Mouse (Mus musculus) olfactory bulb, adult 2 months (tissue): ENCODE measurements around the gene Mob3b.

ENCODE experiments used
- CTCF ChIP-seq: fragments of 200-500 bp; IDR thresholded peaks from 2 replicates; pipeline ENCODE4 v1.5.1; 2012; ENCODE audit warnings: low read depth, mild to moderate bottlenecking, low read length, moderate library complexity; ENCODE audit not compliant: insufficient read depth
- POLR2A ChIP-seq: fragments of 200-500 bp; IDR thresholded peaks from 2 replicates; pipeline ENCODE4 v1.6.1; 2012; ENCODE audit warnings: mild to moderate bottlenecking, low read depth, low read length, moderate library complexity; ENCODE audit not compliant: insufficient read depth

- TF ChIP-seq CTCF (no peak), POLR2A (no peak)
These were observed 26.8 kb downstream of the Mob3b start for GRCm38 (mm10) chr4:35130411-35130948.
